ENCODE assay signal across 18 mouse cellular contexts in the genomic region with DNA sequence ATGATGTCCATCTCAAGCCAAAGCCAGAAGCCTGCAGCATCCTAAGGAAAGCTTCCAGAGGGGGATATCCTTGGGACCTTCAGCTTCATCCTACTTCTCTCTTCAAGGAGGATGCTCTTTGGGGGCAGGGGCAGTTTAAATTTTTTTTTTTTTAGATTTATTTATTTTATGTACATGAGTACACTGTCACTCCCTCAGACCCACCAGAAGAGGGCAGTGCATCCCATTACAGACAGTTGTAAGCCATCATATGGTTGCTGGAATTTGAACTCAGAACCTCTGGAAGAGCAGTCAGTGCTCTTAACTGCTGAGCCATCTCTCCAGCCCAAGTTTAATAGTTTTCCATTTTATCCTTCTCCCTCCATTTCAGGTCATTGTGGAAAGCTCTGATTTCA. TPM values are rescaled to one million over a fixed set of nuclear protein-coding genes. Genes with fewer than 3 reads are reported as not detected.
DNase-seq lines count a peak whose midpoint lies in the region; ATAC-seq and TF ChIP-seq lines count a peak whose summit lies in the region.
"Had no signal": no experiment of that assay in that cellular context is flagged by ENCODE, and none has a peak within 500 bp of the region (broad histone marks: within the 10 kb centered on the region; RNA-seq: fewer than 3 reads in every experiment).

No protein-coding gene starts in this region.

- H3K4me1 ChIP-seq in heart, adult 2 months (ENCODE audit: control insufficient read depth, insufficient read depth, low read length), result no peaks in the 10 kb centered on the region
- no peaks in the 10 kb centered on the region for H3K4me1 ChIP-seq in heart, embryonic 11.5 days (ENCODE audit: control insufficient read depth, insufficient read depth, low read length)
- no peaks in the 10 kb centered on the region for H3K4me1 ChIP-seq in lung, postnatal 0 days (ENCODE audit: insufficient read depth, low read depth, low read length)
- no peaks in the 10 kb centered on the region for H3K4me1 ChIP-seq in cerebellum, adult 2 months (ENCODE audit: control insufficient read depth, insufficient read depth, low read length)
- H3K4me1 ChIP-seq: forebrain, embryonic 15.5 days; kidney, embryonic 15.5 days; lung, embryonic 15.5 days; neural tube, embryonic 13.5 days had no signal

- no peak overlapping the region for H3K27ac ChIP-seq in heart, adult 2 months
- no peak overlapping the region for H3K27ac ChIP-seq in heart, embryonic 11.5 days (ENCODE audit: low read depth, low read length)
- no peak overlapping the region for H3K27ac ChIP-seq in lung, postnatal 0 days (ENCODE audit: low read length)
- no peak overlapping the region for H3K27ac ChIP-seq in cerebellum, adult 2 months (ENCODE audit: insufficient read depth, low read length)
- H3K27ac ChIP-seq: forebrain, embryonic 15.5 days; kidney, embryonic 15.5 days; lung, embryonic 15.5 days; neural tube, embryonic 13.5 days had no signal

- intact Hi-C loops in heart, adult 2 months (cut with DNase I), result no loop called here

- no peaks in the 10 kb centered on the region for H3K27me3 ChIP-seq in heart, adult 2 months (ENCODE audit: control insufficient read depth, insufficient read depth, low read length)
- no peaks in the 10 kb centered on the region for H3K27me3 ChIP-seq in heart, embryonic 11.5 days (ENCODE audit: control insufficient read depth, insufficient read depth, low read length)
- H3K27me3 ChIP-seq in lung, postnatal 0 days (replicated peaks; ENCODE audit: insufficient read depth, low read length), result no peaks in the 10 kb centered on the region
- H3K27me3 ChIP-seq in Patski, result no peaks in the 10 kb centered on the region
- no peaks in the 10 kb centered on the region for H3K27me3 ChIP-seq in cerebellum, adult 2 months (ENCODE audit: control insufficient read depth, insufficient read depth, low read length)
- H3K27me3 ChIP-seq: forebrain, embryonic 15.5 days; kidney, embryonic 15.5 days; lung, embryonic 15.5 days; neural tube, embryonic 13.5 days had no signal

- TF ChIP-seq CTCF in heart, adult 2 months (IDR thresholded peaks at IDR 0.05), result peak; percentile 56
- peak; percentile 33; the same call in 1 of the 2 replicates for TF ChIP-seq CTCF in lung, postnatal 0 days (IDR thresholded peaks at IDR 0.05)
- TF ChIP-seq CTCF in Patski (IDR thresholded peaks at IDR 0.05), result peak; percentile 46
- TF ChIP-seq CTCF in cerebellum, adult 2 months (IDR thresholded peaks at IDR 0.05; ENCODE audit: borderline replicate concordance, insufficient read depth, low read depth, low read length), result no peak

- H3K9ac ChIP-seq in heart, adult 2 months (ENCODE audit: low read depth, low read length), result no peak overlapping the region
- H3K9ac ChIP-seq in heart, embryonic 11.5 days (ENCODE audit: low read depth, low read length), result no peak overlapping the region
- no peak overlapping the region for H3K9ac ChIP-seq in lung, postnatal 0 days (replicated peaks; ENCODE audit: low read depth)
- H3K9ac ChIP-seq: forebrain, embryonic 15.5 days; kidney, embryonic 15.5 days; lung, embryonic 15.5 days; neural tube, embryonic 13.5 days had no signal

- ATAC-seq in heart, embryonic 11.5 days (replicated peaks; ENCODE audit: insufficient number of reproducible peaks, low FRiP score, low TSS enrichment), result no peak
- ATAC-seq in lung, postnatal 0 days, result no peak
- no peak for ATAC-seq in Patski
- ATAC-seq: forebrain, embryonic 15.5 days had no signal

- no peak for TF ChIP-seq EP300 in heart, adult 2 months (IDR thresholded peaks at IDR 0.05; ENCODE audit: insufficient read depth, low read depth, low read length)
- TF ChIP-seq EP300 in lung, postnatal 0 days (IDR thresholded peaks at IDR 0.05), result no peak

- TF ChIP-seq POLR2A in heart, adult 2 months (IDR thresholded peaks at IDR 0.05; ENCODE audit: insufficient read depth, low read depth, low read length), result no peak
- TF ChIP-seq POLR2A in cerebellum, adult 2 months (IDR thresholded peaks at IDR 0.05; ENCODE audit: borderline replicate concordance, insufficient read depth, low read length), result no peak

- POLR2A ChIA-PET in Patski (lab: Charles Lee), result interaction anchor here (1.0 kb wide), 2 partner anchors 8 to 9 kb away, joined by 3 to 5 read pairs; partner anchors contain the start of gene Lrrc59

- no peaks in the 10 kb centered on the region for H3K79me2 ChIP-seq in heart, adult 2 months (replicated peaks; ENCODE audit: control insufficient read depth, insufficient read depth, low read length)

- in situ Hi-C loops in Patski (cut with MboI; ENCODE audit: low pct_unique_long_range_greater_than_20kb), result no loop called here

- no peaks in the 10 kb centered on the region for H3K36me3 ChIP-seq in heart, adult 2 months (ENCODE audit: control insufficient read depth, insufficient read depth, low read length)
- no peaks in the 10 kb centered on the region for H3K36me3 ChIP-seq in heart, embryonic 11.5 days (ENCODE audit: control insufficient read depth, insufficient read depth, low read length)
- no peaks in the 10 kb centered on the region for H3K36me3 ChIP-seq in lung, postnatal 0 days (ENCODE audit: insufficient read depth, low read length)
- H3K36me3 ChIP-seq: forebrain, embryonic 15.5 days; kidney, embryonic 15.5 days; lung, embryonic 15.5 days; neural tube, embryonic 13.5 days had no signal

- no peak overlapping the region for H3K4me2 ChIP-seq in heart, embryonic 11.5 days
- no peak overlapping the region for H3K4me2 ChIP-seq in lung, postnatal 0 days (replicated peaks; ENCODE audit: low read depth, low read length)
- H3K4me2 ChIP-seq: forebrain, embryonic 15.5 days; kidney, embryonic 15.5 days; lung, embryonic 15.5 days; neural tube, embryonic 13.5 days had no signal

- DNase-seq in heart, adult 2 months, result no peak
- DNase-seq in lung, postnatal 0 days (ENCODE audit: low spot score), result no peak
- no peak for DNase-seq in lung, postnatal 25 days (ENCODE audit: low spot score)
- no peak for DNase-seq in Patski (ENCODE audit: low read depth, low spot score)
- no peak for DNase-seq in MN1 (ENCODE audit: low spot score)
- DNase-seq in thymus, adult 18-20 months, result no peak
- no peak for DNase-seq in cerebellum, adult 2 months
- DNase-seq: adrenal gland, postnatal 25 days; cerebellum, postnatal 25 days; heart, postnatal 14 days; right cerebral cortex, postnatal 4 days had no signal

- H3K9me3 ChIP-seq in heart, embryonic 11.5 days (replicated peaks; ENCODE audit: control insufficient read depth, low read length), result no peaks in the 10 kb centered on the region
- H3K9me3 ChIP-seq in lung, postnatal 0 days (ENCODE audit: low read length), result no peaks in the 10 kb centered on the region
- H3K9me3 ChIP-seq: forebrain, embryonic 15.5 days; kidney, embryonic 15.5 days; lung, embryonic 15.5 days; neural tube, embryonic 13.5 days had no signal

- CTCF ChIA-PET in Patski (lab: Charles Lee), result interaction anchor here (1.0 to 3.2 kb wide), 5 partner anchors 9 to 72 kb away, joined by 3 to 38 read pairs (median 5); partner anchors contain the start of genes Lrrc59 and Rsad1

- no peak overlapping the region for H3K4me3 ChIP-seq in heart, adult 2 months
- no peak overlapping the region for H3K4me3 ChIP-seq in heart, embryonic 11.5 days (ENCODE audit: low read depth, low read length)
- H3K4me3 ChIP-seq in lung, postnatal 0 days (ENCODE audit: low read depth, low read length), result no peak overlapping the region
- H3K4me3 ChIP-seq in cerebellum, adult 2 months (replicated peaks; ENCODE audit: insufficient read depth, low read depth, low read length), result no peak overlapping the region
- H3K4me3 ChIP-seq: forebrain, embryonic 15.5 days; kidney, embryonic 15.5 days; lung, embryonic 15.5 days; megakaryocyte, embryonic 14.5 days; neural tube, embryonic 13.5 days had no signal

RNA-seq across cellular contexts. Expression of gene Lrrc59, which starts 8.1 kb away (rescaled TPM):
- 10 to 100 TPM; 31.5 to 32.0 TPM for total RNA-seq in heart, adult 2 months (2021)
- polyA plus RNA-seq in heart, adult 2 months (2012; rRNA removed), result 25.3 and 31.9 TPM in 2 replicates
- polyA plus RNA-seq in heart, embryonic 11.5 days (2014; fragmentation: Nextera tagmentation; extraction: Ambion mirVana), result 137 and 170 TPM in 2 replicates
- 72.9 and 75.0 TPM in 2 replicates for polyA plus RNA-seq in lung, postnatal 0 days (2015; fragmentation: Nextera tagmentation; extraction: Ambion mirVana)
- polyA plus RNA-seq in Patski (2021), result 157 TPM
- 71.9 and 72.1 TPM in 2 replicates for polyA plus RNA-seq in cerebellum, adult 2 months (2012; rRNA removed)

RNA-seq across cellular contexts. Expression of gene Acsf2, which starts 19.8 kb away (rescaled TPM):
- 10 to 100 TPM; 19.8 to 26.4 TPM for total RNA-seq in heart, adult 2 months (2021)
- polyA plus RNA-seq in heart, adult 2 months (2012; rRNA removed), result 21.0 and 24.7 TPM in 2 replicates
- 4.3 and 4.7 TPM in 2 replicates for polyA plus RNA-seq in heart, embryonic 11.5 days (2014; fragmentation: Nextera tagmentation; extraction: Ambion mirVana)
- 3.2 and 3.4 TPM in 2 replicates for polyA plus RNA-seq in lung, postnatal 0 days (2015; fragmentation: Nextera tagmentation; extraction: Ambion mirVana)
- 6.5 TPM for polyA plus RNA-seq in Patski (2021)
- 13.1 and 15.2 TPM in 2 replicates for polyA plus RNA-seq in cerebellum, adult 2 months (2012; rRNA removed)

RNA-seq across cellular contexts. Expression of gene Mrpl27, which starts 32.1 kb away (rescaled TPM):
- 10 to 100 TPM; 54.9 to 59.5 TPM for total RNA-seq in heart, adult 2 months (2021)
- polyA plus RNA-seq in heart, adult 2 months (2012; rRNA removed), result 67.0 and 74.1 TPM in 2 replicates
- polyA plus RNA-seq in heart, embryonic 11.5 days (2014; fragmentation: Nextera tagmentation; extraction: Ambion mirVana), result 128 and 136 TPM in 2 replicates
- polyA plus RNA-seq in lung, postnatal 0 days (2015; fragmentation: Nextera tagmentation; extraction: Ambion mirVana), result 113 and 118 TPM in 2 replicates
- polyA plus RNA-seq in Patski (2021), result 54.1 TPM
- 129 and 136 TPM in 2 replicates for polyA plus RNA-seq in cerebellum, adult 2 months (2012; rRNA removed)

RNA-seq across cellular contexts. Expression of gene Eme1, which starts 32.3 kb away (rescaled TPM):
- total RNA-seq in heart, adult 2 months (2021), result not detected
- 0.12 and 0.14 TPM in 2 replicates for polyA plus RNA-seq in heart, adult 2 months (2012; rRNA removed)
- polyA plus RNA-seq in heart, embryonic 11.5 days (2014; fragmentation: Nextera tagmentation; extraction: Ambion mirVana), result 17.5 and 17.9 TPM in 2 replicates
- 0.87 and 1.0 TPM in 2 replicates for polyA plus RNA-seq in lung, postnatal 0 days (2015; fragmentation: Nextera tagmentation; extraction: Ambion mirVana)
- polyA plus RNA-seq in Patski (2021), result 6.9 TPM
- 0.21 and 0.30 TPM in 2 replicates for polyA plus RNA-seq in cerebellum, adult 2 months (2012; rRNA removed)
- total RNA-seq: gastrocnemius, adult 18-20 months had no signal

RNA-seq across cellular contexts. Expression of gene Xylt2, which starts 55.9 kb away (rescaled TPM):
- total RNA-seq in heart, adult 2 months (2021), result 1 to 10 TPM; 7.2 to 7.9 TPM
- polyA plus RNA-seq in heart, adult 2 months (2012; rRNA removed), result 11.6 and 12.1 TPM in 2 replicates
- polyA plus RNA-seq in heart, embryonic 11.5 days (2014; fragmentation: Nextera tagmentation; extraction: Ambion mirVana), result 9.0 and 11.9 TPM in 2 replicates
- polyA plus RNA-seq in lung, postnatal 0 days (2015; fragmentation: Nextera tagmentation; extraction: Ambion mirVana), result 13.3 and 14.1 TPM in 2 replicates
- 34.5 TPM for polyA plus RNA-seq in Patski (2021)
- polyA plus RNA-seq in cerebellum, adult 2 months (2012; rRNA removed), result 30.5 and 30.7 TPM in 2 replicates
